Mouse (Mus musculus) liver, embryonic 11.5 days (tissue): ENCODE measurements around the gene Olfr1065. TPM values are rescaled to one million over a fixed set of nuclear protein-coding genes. Genes with fewer than 3 reads are reported as not detected.

Experiments used
- ATAC-seq: fragments of 200-750 bp; cut with Nextera tagmentation; replicated peaks from 2 replicates; pipeline ENCODE4 v1.8.0; 2017; ENCODE audit warnings: moderate number of reproducible peaks, mild to moderate bottlenecking, moderate TSS enrichment, moderate library complexity; ENCODE audit not compliant: low FRiP score
- DNase-seq: peaks from one replicate; pipeline ENCODE4 v3.0.0-alpha.2; 2017; ENCODE audit warnings: low spot score
- H3K27ac ChIP-seq: fragments of 300-500 bp; sonication (generic); 2 replicates; pipeline ENCODE4 v1.5.1; 2014; ENCODE audit warnings: mild to moderate bottlenecking, low read depth, low read length, control low read depth
- H3K27me3 ChIP-seq: fragments of 300-500 bp; sonication (generic); replicated peaks from 2 replicates; pipeline ENCODE4 v1.6.1; 2014; ENCODE audit warnings: low read length, mixed read lengths; ENCODE audit not compliant: control insufficient read depth, insufficient read depth
- H3K36me3 ChIP-seq: fragments of 300-500 bp; sonication (generic); 2 replicates; pipeline ENCODE4 v1.6.1; 2014; ENCODE audit warnings: mild to moderate bottlenecking, low read length, moderate library complexity, mixed read lengths; ENCODE audit not compliant: control insufficient read depth, insufficient read depth
- H3K4me1 ChIP-seq: fragments of 300-500 bp; sonication (generic); replicated peaks from 2 replicates; pipeline ENCODE4 v1.6.1; 2014; ENCODE audit warnings: low read length, mixed read lengths; ENCODE audit not compliant: control insufficient read depth, insufficient read depth
- H3K4me2 ChIP-seq: fragments of 300-500 bp; sonication (generic); 2 replicates; pipeline ENCODE4 v1.6.1; 2014; ENCODE audit warnings: mild to moderate bottlenecking, control low read depth, moderate library complexity
- H3K4me3 ChIP-seq: fragments of 300-500 bp; sonication (generic); 2 replicates; pipeline ENCODE4 v1.5.1; 2014; ENCODE audit warnings: low read depth, low read length, control low read depth
- H3K9ac ChIP-seq: fragments of 300-500 bp; sonication (generic); 2 replicates; pipeline ENCODE4 v1.6.1; 2014; ENCODE audit warnings: low read depth, low read length, control low read depth
- H3K9me3 ChIP-seq: fragments of 300-500 bp; sonication (generic); 2 replicates; pipeline ENCODE4 v1.6.1; 2016; ENCODE audit warnings: low read length, inconsistent platforms, mixed read lengths; ENCODE audit not compliant: control insufficient read depth
- WGBS: fragments of 180-500 bp; shearing (Covaris S2); extraction: QIAGEN DNeasy Blood & Tissue Kit; methylation state at CpG from one replicate; pipeline ENCODE4 v1.1.7; 2014; 5-methylcytosine and 5-hydroxymethylcytosine counted together
- polyA plus RNA-seq: library from polyadenylated mRNA; unstranded; fragments of >200 nt; fragmentation: Nextera tagmentation; extraction: Ambion mirVana; gene quantifications from 2 replicates; pipeline ENCODE4 v1.2.1, GENCODE M21; 2014

The Olfr1065 gene
- polyA plus RNA-seq, 1 experiment from 2014 or later: not detected

DNA sequence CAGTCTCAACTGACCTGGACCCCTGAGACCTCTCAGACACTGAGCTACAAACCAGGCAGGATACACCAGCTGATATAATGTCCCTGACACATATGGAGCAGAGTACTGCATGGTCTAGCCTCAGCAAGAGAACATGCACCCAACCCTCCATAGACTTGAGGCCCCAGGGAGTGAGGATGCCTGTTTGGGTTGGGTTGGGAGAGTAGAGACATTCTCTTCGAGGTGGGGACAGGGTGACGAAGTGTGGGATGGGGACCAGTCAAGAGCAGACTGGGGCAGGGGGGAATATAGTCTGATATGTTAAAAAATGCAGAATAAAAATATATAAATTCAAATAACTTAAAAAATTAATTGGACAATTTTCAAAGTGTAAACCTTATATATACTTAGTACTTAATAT, 55.3 kb downstream of the Olfr1065 start:
- no peaks in the 10 kb centered on the region for H3K9me3 ChIP-seq
- 76% methylated on average over 2 of the region's 2 CpGs for WGBS
- H3K4me1 ChIP-seq: no peaks in the 10 kb centered on the region
- H3K4me2 ChIP-seq: no peak overlapping the region
- H3K27me3 ChIP-seq: no peaks in the 10 kb centered on the region
- no peak overlapping the region for H3K4me3 ChIP-seq
- H3K27ac ChIP-seq: no peak overlapping the region
- no peak for DNase-seq
- H3K9ac ChIP-seq: no peak overlapping the region
- no peaks in the 10 kb centered on the region for H3K36me3 ChIP-seq
- ATAC-seq: no peak

Other genes with a start within 250 kb of the Olfr1065 start
- gene Olfr1045, start 247.6 kb downstream of the Olfr1065 start, polyA plus RNA-seq: not detected in 2 replicates
- not detected in 2 replicates for gene Olfr1046, start 231.3 kb downstream of the Olfr1065 start, polyA plus RNA-seq
- not detected in 2 replicates for gene Olfr1047, start 219.2 kb downstream of the Olfr1065 start, polyA plus RNA-seq
- not detected in 2 replicates for gene Olfr1048, start 210.3 kb downstream of the Olfr1065 start, polyA plus RNA-seq
- gene Olfr1049, start 192.3 kb downstream of the Olfr1065 start, polyA plus RNA-seq: not detected in 2 replicates
- not detected in 2 replicates for gene Olfr1051, start 171.5 kb downstream of the Olfr1065 start, polyA plus RNA-seq
- gene Olfr1052, start 158.1 kb downstream of the Olfr1065 start, polyA plus RNA-seq: not detected in 2 replicates
- gene Olfr1053, start 135.3 kb downstream of the Olfr1065 start, polyA plus RNA-seq: not detected in 2 replicates
- gene Olfr1054, start 115.2 kb downstream of the Olfr1065 start, polyA plus RNA-seq: not detected in 2 replicates
- gene Olfr1055, start 100.3 kb downstream of the Olfr1065 start, polyA plus RNA-seq: not detected in 2 replicates
- gene Olfr1056, start 88.1 kb downstream of the Olfr1065 start, polyA plus RNA-seq: not detected in 2 replicates
- not detected in 2 replicates for gene Olfr1057, start 72.2 kb downstream of the Olfr1065 start, polyA plus RNA-seq
- gene Olfr1058, start 62.0 kb downstream of the Olfr1065 start, polyA plus RNA-seq: not detected in 2 replicates
- gene Olfr1061, start 36.5 kb downstream of the Olfr1065 start, polyA plus RNA-seq: not detected in 2 replicates
- not detected in 2 replicates for gene Olfr1062, start 23.8 kb downstream of the Olfr1065 start, polyA plus RNA-seq
- not detected in 2 replicates for gene Olfr1066, start 5.7 kb upstream of the Olfr1065 start, polyA plus RNA-seq
- not detected in 2 replicates for gene Olfr228, start 36.8 kb upstream of the Olfr1065 start, polyA plus RNA-seq
- not detected in 2 replicates for gene Olfr1076, start 57.9 kb upstream of the Olfr1065 start, polyA plus RNA-seq
- not detected in 2 replicates for gene Olfr1079, start 91.9 kb upstream of the Olfr1065 start, polyA plus RNA-seq
- gene Olfr1080, start 107.6 kb upstream of the Olfr1065 start, polyA plus RNA-seq: not detected in 2 replicates
- not detected in 2 replicates for gene Olfr1082, start 148.4 kb upstream of the Olfr1065 start, polyA plus RNA-seq
- gene Olfr1084, start 189.1 kb upstream of the Olfr1065 start, polyA plus RNA-seq: not detected in 2 replicates
- gene Olfr1085, start 211.4 kb upstream of the Olfr1065 start, polyA plus RNA-seq: not detected in 2 replicates
- gene Olfr1086, start 229.5 kb upstream of the Olfr1065 start, polyA plus RNA-seq: not detected in 2 replicates
- gene Olfr1087, start 247.8 kb upstream of the Olfr1065 start, polyA plus RNA-seq: not detected in 2 replicates